Mouse (Mus musculus): ENCODE data around the gene Erich6b. TPM values are rescaled to one million over a fixed set of nuclear protein-coding genes. Genes with fewer than 3 reads are reported as not detected.

The Erich6b gene
- polyA plus RNA-seq, 1 experiment from 2014 or later, result not detected

- Histone ChIP-seq H3K4me1 (ENCODE audit: control insufficient read depth, insufficient read depth, low read length) (no peaks in the 10 kb centered on the region), H3K9me3 (ENCODE audit: control insufficient read depth, low read depth, low read length) (no peaks in the 10 kb centered on the region), H3K27me3 (ENCODE audit: control insufficient read depth, insufficient read depth, low read length) (no peaks in the 10 kb centered on the region), H3K9ac (replicated peaks; ENCODE audit: low read depth, low read length) (no peak overlapping the region), H3K36me3 (ENCODE audit: control insufficient read depth, insufficient read depth, low read length) (no peaks in the 10 kb centered on the region), H3K4me3 (ENCODE audit: low read depth, low read length) (no peak overlapping the region), H3K27ac (ENCODE audit: low read length) (no peak overlapping the region), H3K4me2 (replicated peaks; ENCODE audit: low read depth, low read length) (no peak overlapping the region)
- ATAC-seq (ENCODE audit: insufficient number of reproducible peaks, insufficient read depth, low FRiP score, low read depth), result no peak
- WGBS, result 63% methylated on average over 1 of the region's 1 CpGs
Measured at GRCm38 (mm10) chr14:75669085-75669645, 27.1 kb downstream of the Erich6b start.

GRCm38 (mm10) chr14:75676316-75676715, 34.3 kb downstream of the Erich6b start:
- Histone ChIP-seq H3K9ac (replicated peaks; ENCODE audit: low read depth, low read length) (no peak overlapping the region), H3K4me1 (ENCODE audit: control insufficient read depth, insufficient read depth, low read length) (no peaks in the 10 kb centered on the region), H3K4me3 (ENCODE audit: low read depth, low read length) (no peak overlapping the region), H3K27ac (ENCODE audit: low read length) (no peak overlapping the region), H3K9me3 (ENCODE audit: control insufficient read depth, low read depth, low read length) (no peaks in the 10 kb centered on the region), H3K27me3 (ENCODE audit: control insufficient read depth, insufficient read depth, low read length) (no peaks in the 10 kb centered on the region), H3K4me2 (replicated peaks; ENCODE audit: low read depth, low read length) (no peak overlapping the region), H3K36me3 (ENCODE audit: control insufficient read depth, insufficient read depth, low read length) (no peaks in the 10 kb centered on the region)
- WGBS, result 59% methylated on average over 6 of the region's 6 CpGs
- ATAC-seq (ENCODE audit: insufficient number of reproducible peaks, insufficient read depth, low FRiP score, low read depth), result no peak

- Histone ChIP-seq H3K27me3 (ENCODE audit: control insufficient read depth, insufficient read depth, low read length) (no peaks in the 10 kb centered on the region), H3K9ac (replicated peaks; ENCODE audit: low read depth, low read length) (no peak overlapping the region), H3K9me3 (ENCODE audit: control insufficient read depth, low read depth, low read length) (no peaks in the 10 kb centered on the region), H3K27ac (ENCODE audit: low read length) (no peak overlapping the region), H3K36me3 (ENCODE audit: control insufficient read depth, insufficient read depth, low read length) (no peaks in the 10 kb centered on the region), H3K4me1 (ENCODE audit: control insufficient read depth, insufficient read depth, low read length) (no peaks in the 10 kb centered on the region), H3K4me2 (replicated peaks; ENCODE audit: low read depth, low read length) (no peak overlapping the region), H3K4me3 (ENCODE audit: low read depth, low read length) (no peak overlapping the region)
- 95% methylated on average over 2 of the region's 2 CpGs for WGBS
- no peak for ATAC-seq (ENCODE audit: insufficient number of reproducible peaks, insufficient read depth, low FRiP score, low read depth)
Measured at GRCm38 (mm10) chr14:75690428-75690827, 48.4 kb downstream of the Erich6b start.

GRCm38 (mm10) chr14:75696096-75696495, 54.0 kb downstream of the Erich6b start:
- H3K4me2 ChIP-seq (replicated peaks; ENCODE audit: low read depth, low read length), result no peak overlapping the region
- H3K4me3 ChIP-seq (ENCODE audit: low read depth, low read length), result no peak overlapping the region
- H3K9ac ChIP-seq (replicated peaks; ENCODE audit: low read depth, low read length), result no peak overlapping the region
- H3K9me3 ChIP-seq (ENCODE audit: control insufficient read depth, low read depth, low read length), result no peaks in the 10 kb centered on the region
- no peak overlapping the region for H3K27ac ChIP-seq (ENCODE audit: low read length)
- no peaks in the 10 kb centered on the region for H3K36me3 ChIP-seq (ENCODE audit: control insufficient read depth, insufficient read depth, low read length)
- 84% methylated on average over 5 of the region's 5 CpGs for WGBS
- H3K4me1 ChIP-seq (ENCODE audit: control insufficient read depth, insufficient read depth, low read length), result no peaks in the 10 kb centered on the region
- ATAC-seq (ENCODE audit: insufficient number of reproducible peaks, insufficient read depth, low FRiP score, low read depth), result no peak
- no peaks in the 10 kb centered on the region for H3K27me3 ChIP-seq (ENCODE audit: control insufficient read depth, insufficient read depth, low read length)

GRCm38 (mm10) chr14:75697928-75698327, 55.9 kb downstream of the Erich6b start:
- Histone ChIP-seq H3K9me3 (ENCODE audit: control insufficient read depth, low read depth, low read length) (no peaks in the 10 kb centered on the region), H3K27ac (ENCODE audit: low read length) (no peak overlapping the region), H3K4me3 (ENCODE audit: low read depth, low read length) (no peak overlapping the region), H3K27me3 (ENCODE audit: control insufficient read depth, insufficient read depth, low read length) (no peaks in the 10 kb centered on the region), H3K9ac (replicated peaks; ENCODE audit: low read depth, low read length) (no peak overlapping the region), H3K36me3 (ENCODE audit: control insufficient read depth, insufficient read depth, low read length) (peaks cover 5% of the 10 kb centered on the region; the same call in 1 of the 2 replicates), H3K4me1 (ENCODE audit: control insufficient read depth, insufficient read depth, low read length) (no peaks in the 10 kb centered on the region), H3K4me2 (replicated peaks; ENCODE audit: low read depth, low read length) (no peak overlapping the region)
- no peak for ATAC-seq (ENCODE audit: insufficient number of reproducible peaks, insufficient read depth, low FRiP score, low read depth)
- 69% methylated on average over 1 of the region's 1 CpGs for WGBS

GRCm38 (mm10) chr14:75706647-75707046, 64.6 kb downstream of the Erich6b start:
- H3K36me3 ChIP-seq (ENCODE audit: control insufficient read depth, insufficient read depth, low read length), result peaks cover 52% of the 10 kb centered on the region

GRCm38 (mm10) chr14:75707771-75708170, 65.7 kb downstream of the Erich6b start:
- no peak for ATAC-seq (ENCODE audit: insufficient number of reproducible peaks, insufficient read depth, low FRiP score, low read depth)

More at GRCm38 (mm10) chr14:75706647-75707046, 64.6 kb downstream of the Erich6b start:
- WGBS, result 80% methylated on average over 4 of the region's 4 CpGs
- ATAC-seq (ENCODE audit: insufficient number of reproducible peaks, insufficient read depth, low FRiP score, low read depth), result no peak
- Histone ChIP-seq H3K27me3 (ENCODE audit: control insufficient read depth, insufficient read depth, low read length) (no peaks in the 10 kb centered on the region), H3K4me2 (replicated peaks; ENCODE audit: low read depth, low read length) (no peak overlapping the region), H3K9me3 (ENCODE audit: control insufficient read depth, low read depth, low read length) (no peaks in the 10 kb centered on the region), H3K4me3 (ENCODE audit: low read depth, low read length) (no peak overlapping the region), H3K27ac (ENCODE audit: low read length) (no peak overlapping the region), H3K9ac (replicated peaks; ENCODE audit: low read depth, low read length) (no peak overlapping the region), H3K4me1 (ENCODE audit: control insufficient read depth, insufficient read depth, low read length) (no peaks in the 10 kb centered on the region)

GRCm38 (mm10) chr14:75708986-75709385, 66.9 kb downstream of the Erich6b start:
- Histone ChIP-seq H3K36me3 (ENCODE audit: control insufficient read depth, insufficient read depth, low read length) (peaks cover 57% of the 10 kb centered on the region), H3K9me3 (ENCODE audit: control insufficient read depth, low read depth, low read length) (no peaks in the 10 kb centered on the region), H3K4me1 (ENCODE audit: control insufficient read depth, insufficient read depth, low read length) (no peaks in the 10 kb centered on the region), H3K27ac (ENCODE audit: low read length) (no peak overlapping the region), H3K27me3 (ENCODE audit: control insufficient read depth, insufficient read depth, low read length) (no peaks in the 10 kb centered on the region), H3K9ac (replicated peaks; ENCODE audit: low read depth, low read length) (no peak overlapping the region), H3K4me3 (ENCODE audit: low read depth, low read length) (no peak overlapping the region), H3K4me2 (replicated peaks; ENCODE audit: low read depth, low read length) (no peak overlapping the region)
- WGBS, result 87% methylated on average over 1 of the region's 1 CpGs
- no peak for ATAC-seq (ENCODE audit: insufficient number of reproducible peaks, insufficient read depth, low FRiP score, low read depth)

More at GRCm38 (mm10) chr14:75707771-75708170, 65.7 kb downstream of the Erich6b start:
- no peaks in the 10 kb centered on the region for H3K27me3 ChIP-seq (ENCODE audit: control insufficient read depth, insufficient read depth, low read length)
- H3K9me3 ChIP-seq (ENCODE audit: control insufficient read depth, low read depth, low read length), result no peaks in the 10 kb centered on the region
- 67% methylated on average over 7 of the region's 7 CpGs for WGBS
- no peak overlapping the region for H3K27ac ChIP-seq (ENCODE audit: low read length)
- no peak overlapping the region for H3K4me2 ChIP-seq (replicated peaks; ENCODE audit: low read depth, low read length)
- peaks cover 62% of the 10 kb centered on the region for H3K36me3 ChIP-seq (ENCODE audit: control insufficient read depth, insufficient read depth, low read length)
- H3K4me3 ChIP-seq (ENCODE audit: low read depth, low read length), result no peak overlapping the region
- no peaks in the 10 kb centered on the region for H3K4me1 ChIP-seq (ENCODE audit: control insufficient read depth, insufficient read depth, low read length)
- no peak overlapping the region for H3K9ac ChIP-seq (replicated peaks; ENCODE audit: low read depth, low read length)

GRCm38 (mm10) chr14:75711731-75712130, 69.7 kb downstream of the Erich6b start:
- Histone ChIP-seq H3K9me3 (ENCODE audit: control insufficient read depth, low read depth, low read length) (no peaks in the 10 kb centered on the region), H3K4me1 (ENCODE audit: control insufficient read depth, insufficient read depth, low read length) (no peaks in the 10 kb centered on the region), H3K27ac (ENCODE audit: low read length) (no peak overlapping the region), H3K4me2 (replicated peaks; ENCODE audit: low read depth, low read length) (no peak overlapping the region), H3K27me3 (ENCODE audit: control insufficient read depth, insufficient read depth, low read length) (no peaks in the 10 kb centered on the region), H3K4me3 (ENCODE audit: low read depth, low read length) (no peak overlapping the region), H3K36me3 (ENCODE audit: control insufficient read depth, insufficient read depth, low read length) (peaks cover 62% of the 10 kb centered on the region; the same call in 1 of the 2 replicates), H3K9ac (replicated peaks; ENCODE audit: low read depth, low read length) (no peak overlapping the region)
- no peak for ATAC-seq (ENCODE audit: insufficient number of reproducible peaks, insufficient read depth, low FRiP score, low read depth)
- WGBS, result 99% methylated on average over 3 of the region's 3 CpGs

Measured in stomach, embryonic 14.5 days (tissue).